Mouse (Mus musculus): ENCODE measurements around the gene Gm21992. TPM values are rescaled to one million over a fixed set of nuclear protein-coding genes. Genes with fewer than 3 reads are reported as not detected.

The Gm21992 gene
- polyA plus RNA-seq, 1 experiment from 2014 or later, result 20.9 TPM

- H3K27ac ChIP-seq (replicated peaks in 1 of 2; ENCODE audit: control insufficient read depth in 1 of 2, insufficient read depth in 1 of 2, low read depth in 2 of 2, low read length in 2 of 2), result no peak overlapping the region
- H3K36me3 ChIP-seq (ENCODE audit: control insufficient read depth, insufficient read depth, low read length), result peaks cover 53% of the 10 kb centered on the region
- H3K9me3 ChIP-seq (ENCODE audit: control insufficient read depth, low read length), result no peaks in the 10 kb centered on the region
- no peak for ATAC-seq (ENCODE audit: insufficient number of reproducible peaks, insufficient read depth, low FRiP score, low read depth)
- 88% methylated on average over 1 of the region's 1 CpGs for WGBS
- H3K4me2 ChIP-seq (ENCODE audit: low read length), result no peak overlapping the region
- peaks cover 4 to 22% of the 10 kb centered on the region in 2 experiments for H3K4me1 ChIP-seq (ENCODE audit: control insufficient read depth in 2 of 2, insufficient read depth in 2 of 2, low read length in 2 of 2)
- no peak overlapping the region for H3K9ac ChIP-seq (ENCODE audit: low read length)
- no peaks in the 10 kb centered on the region for H3K27me3 ChIP-seq (ENCODE audit: control insufficient read depth, insufficient read depth, low read length)
- no peak overlapping the region for H3K4me3 ChIP-seq (ENCODE audit: control insufficient read depth in 1 of 2, insufficient read depth in 1 of 2, low read depth in 1 of 2, low read length in 2 of 2)
Measured at GRCm38 (mm10) chr19:4795929-4796328, 15.5 kb downstream of the Gm21992 start.

- Histone ChIP-seq H3K9ac (ENCODE audit: low read length) (peak within 1 kb of the TSS; percentile 85), H3K4me2 (ENCODE audit: low read length) (peak within 1 kb of the TSS; percentile 88), H3K9me3 (ENCODE audit: control insufficient read depth, low read length) (no peaks in the 10 kb centered on the region), H3K4me3 (ENCODE audit: control insufficient read depth in 1 of 2, insufficient read depth in 1 of 2, low read depth in 1 of 2, low read length in 2 of 2) (peak within 1 kb of the TSS; percentile 71 to 86), H3K36me3 (ENCODE audit: control insufficient read depth, insufficient read depth, low read length) (peaks cover 51% of the 10 kb centered on the region), H3K4me1 (ENCODE audit: control insufficient read depth in 2 of 2, insufficient read depth in 2 of 2, low read length in 2 of 2) (peaks cover 6 to 35% of the 10 kb centered on the region in 2 experiments), H3K27ac (replicated peaks in 1 of 2; ENCODE audit: control insufficient read depth in 1 of 2, insufficient read depth in 1 of 2, low read depth in 2 of 2, low read length in 2 of 2) (peak within 1 kb of the TSS; percentile 83 to 85), H3K27me3 (ENCODE audit: control insufficient read depth, insufficient read depth, low read length) (no peaks in the 10 kb centered on the region)
- ATAC-seq (ENCODE audit: insufficient number of reproducible peaks, insufficient read depth, low FRiP score, low read depth), result peak; percentile 95
- WGBS, result under 1% methylated on average over 31 of the region's 31 CpGs
Measured at GRCm38 (mm10) chr19:4793831-4794422, 17.5 kb downstream of the Gm21992 start, which contains the start of gene Rbm4. Rbm4 (minus strand) TSS chr19:4793901.

- H3K4me1 ChIP-seq (ENCODE audit: control insufficient read depth in 2 of 2, insufficient read depth in 2 of 2, low read length in 2 of 2), result peaks cover 6 to 35% of the 10 kb centered on the region in 2 experiments
- H3K4me3 ChIP-seq (ENCODE audit: control insufficient read depth in 1 of 2, insufficient read depth in 1 of 2, low read depth in 1 of 2, low read length in 2 of 2), result peak overlapping the region; percentile 71 to 86
- peak overlapping the region; percentile 85 for H3K9ac ChIP-seq (ENCODE audit: low read length)
- H3K4me2 ChIP-seq (ENCODE audit: low read length), result peak overlapping the region; percentile 65
- no peaks in the 10 kb centered on the region for H3K27me3 ChIP-seq (ENCODE audit: control insufficient read depth, insufficient read depth, low read length)
- H3K36me3 ChIP-seq (ENCODE audit: control insufficient read depth, insufficient read depth, low read length), result peaks cover 51% of the 10 kb centered on the region
- peak overlapping the region; percentile 83 to 85 for H3K27ac ChIP-seq (replicated peaks in 1 of 2; ENCODE audit: control insufficient read depth in 1 of 2, insufficient read depth in 1 of 2, low read depth in 2 of 2, low read length in 2 of 2)
- H3K9me3 ChIP-seq (ENCODE audit: control insufficient read depth, low read length), result no peaks in the 10 kb centered on the region
- ATAC-seq (ENCODE audit: insufficient number of reproducible peaks, insufficient read depth, low FRiP score, low read depth), result no peak
- WGBS, result under 1% methylated on average over 16 of the region's 16 CpGs
Measured at GRCm38 (mm10) chr19:4793281-4793830, 18.1 kb downstream of the Gm21992 start.

- H3K4me3 ChIP-seq (ENCODE audit: control insufficient read depth in 1 of 2, insufficient read depth in 1 of 2, low read depth in 1 of 2, low read length in 2 of 2), result no peak overlapping the region
- H3K27me3 ChIP-seq (ENCODE audit: control insufficient read depth, insufficient read depth, low read length), result no peaks in the 10 kb centered on the region
- no peak overlapping the region for H3K27ac ChIP-seq (replicated peaks in 1 of 2; ENCODE audit: control insufficient read depth in 1 of 2, insufficient read depth in 1 of 2, low read depth in 2 of 2, low read length in 2 of 2)
- ATAC-seq (ENCODE audit: insufficient number of reproducible peaks, insufficient read depth, low FRiP score, low read depth), result no peak
- peaks cover 94% of the 10 kb centered on the region for H3K36me3 ChIP-seq (ENCODE audit: control insufficient read depth, insufficient read depth, low read length)
- peaks cover 7 to 39% of the 10 kb centered on the region in 2 experiments for H3K4me1 ChIP-seq (ENCODE audit: control insufficient read depth in 2 of 2, insufficient read depth in 2 of 2, low read length in 2 of 2)
- no peak overlapping the region for H3K4me2 ChIP-seq (ENCODE audit: low read length)
- H3K9me3 ChIP-seq (ENCODE audit: control insufficient read depth, low read length), result no peaks in the 10 kb centered on the region
- no peak overlapping the region for H3K9ac ChIP-seq (ENCODE audit: low read length)
- WGBS, result 96% methylated on average over 2 of the region's 2 CpGs
Measured at GRCm38 (mm10) chr19:4786313-4786712, 25.1 kb downstream of the Gm21992 start.

- WGBS, result 80% methylated on average over 7 of the region's 7 CpGs
- Histone ChIP-seq H3K4me3 (ENCODE audit: control insufficient read depth in 1 of 2, insufficient read depth in 1 of 2, low read depth in 1 of 2, low read length in 2 of 2) (no peak overlapping the region), H3K27ac (replicated peaks in 1 of 2; ENCODE audit: control insufficient read depth in 1 of 2, insufficient read depth in 1 of 2, low read depth in 2 of 2, low read length in 2 of 2) (peak overlapping the region in 1 of 2 experiments; percentile 46; a peak in 2 of 4 replicates), H3K9ac (ENCODE audit: low read length) (no peak overlapping the region), H3K4me2 (ENCODE audit: low read length) (no peak overlapping the region), H3K9me3 (ENCODE audit: control insufficient read depth, low read length) (no peaks in the 10 kb centered on the region), H3K36me3 (ENCODE audit: control insufficient read depth, insufficient read depth, low read length) (peaks cover 94% of the 10 kb centered on the region), H3K4me1 (ENCODE audit: control insufficient read depth in 2 of 2, insufficient read depth in 2 of 2, low read length in 2 of 2) (peaks cover 6 to 33% of the 10 kb centered on the region in 2 experiments), H3K27me3 (ENCODE audit: control insufficient read depth, insufficient read depth, low read length) (no peaks in the 10 kb centered on the region)
- ATAC-seq (ENCODE audit: insufficient number of reproducible peaks, insufficient read depth, low FRiP score, low read depth), result no peak
Measured at GRCm38 (mm10) chr19:4785206-4785605, 26.2 kb downstream of the Gm21992 start.

- Histone ChIP-seq H3K27ac (replicated peaks in 1 of 2; ENCODE audit: control insufficient read depth in 1 of 2, insufficient read depth in 1 of 2, low read depth in 2 of 2, low read length in 2 of 2) (no peak overlapping the region), H3K4me1 (ENCODE audit: control insufficient read depth in 2 of 2, insufficient read depth in 2 of 2, low read length in 2 of 2) (peaks cover 4 to 26% of the 10 kb centered on the region in 2 experiments; a peak in 3 of 4 replicates), H3K9ac (ENCODE audit: low read length) (no peak overlapping the region), H3K4me2 (ENCODE audit: low read length) (no peak overlapping the region), H3K27me3 (ENCODE audit: control insufficient read depth, insufficient read depth, low read length) (no peaks in the 10 kb centered on the region), H3K9me3 (ENCODE audit: control insufficient read depth, low read length) (no peaks in the 10 kb centered on the region), H3K36me3 (ENCODE audit: control insufficient read depth, insufficient read depth, low read length) (peaks cover 95% of the 10 kb centered on the region), H3K4me3 (ENCODE audit: control insufficient read depth in 1 of 2, insufficient read depth in 1 of 2, low read depth in 1 of 2, low read length in 2 of 2) (no peak overlapping the region)
- 75% methylated on average over 2 of the region's 2 CpGs for WGBS
- no peak for ATAC-seq (ENCODE audit: insufficient number of reproducible peaks, insufficient read depth, low FRiP score, low read depth)
Measured at GRCm38 (mm10) chr19:4782891-4783290, 28.5 kb downstream of the Gm21992 start.

GRCm38 (mm10) chr19:4772785-4773184 is 38.6 kb downstream of the Gm21992 start:
- no peak for ATAC-seq (ENCODE audit: insufficient number of reproducible peaks, insufficient read depth, low FRiP score, low read depth)
- Histone ChIP-seq H3K27me3 (ENCODE audit: control insufficient read depth, insufficient read depth, low read length) (no peaks in the 10 kb centered on the region), H3K9me3 (ENCODE audit: control insufficient read depth, low read length) (no peaks in the 10 kb centered on the region), H3K4me3 (ENCODE audit: control insufficient read depth in 1 of 2, insufficient read depth in 1 of 2, low read depth in 1 of 2, low read length in 2 of 2) (no peak overlapping the region), H3K36me3 (ENCODE audit: control insufficient read depth, insufficient read depth, low read length) (peaks cover 97% of the 10 kb centered on the region), H3K4me2 (ENCODE audit: low read length) (no peak overlapping the region), H3K27ac (replicated peaks in 1 of 2; ENCODE audit: control insufficient read depth in 1 of 2, insufficient read depth in 1 of 2, low read depth in 2 of 2, low read length in 2 of 2) (no peak overlapping the region), H3K9ac (ENCODE audit: low read length) (no peak overlapping the region), H3K4me1 (ENCODE audit: control insufficient read depth in 2 of 2, insufficient read depth in 2 of 2, low read length in 2 of 2) (no peaks in the 10 kb centered on the region)
- 86% methylated on average over 3 of the region's 3 CpGs for WGBS

Data from heart, embryonic 14.5 days (tissue).